Mouse (Mus musculus): ENCODE data around the gene Spata13.

Gene Spata13

DNA sequence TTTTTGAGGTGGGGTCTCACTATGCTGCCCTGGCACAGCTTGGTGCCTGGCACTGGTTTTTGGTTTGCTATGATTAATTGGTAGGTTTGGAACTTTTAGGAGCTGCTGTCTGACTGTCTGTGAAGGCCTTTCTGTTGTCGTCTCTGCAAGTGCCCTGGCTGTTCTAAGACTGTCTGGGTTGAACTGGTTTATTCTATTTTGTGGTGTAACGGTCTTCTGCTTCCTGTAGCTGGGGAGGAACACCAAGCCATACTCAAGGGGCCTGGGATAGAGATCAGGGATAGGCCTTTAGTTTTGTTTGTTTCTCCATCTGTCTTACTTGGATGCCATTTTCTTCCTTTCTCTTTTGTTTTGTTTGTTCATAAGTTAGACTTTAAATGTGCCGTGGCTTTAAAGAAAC lies 88.1 kb downstream of the Spata13 start:
- no peak for DNase-seq

DNA sequence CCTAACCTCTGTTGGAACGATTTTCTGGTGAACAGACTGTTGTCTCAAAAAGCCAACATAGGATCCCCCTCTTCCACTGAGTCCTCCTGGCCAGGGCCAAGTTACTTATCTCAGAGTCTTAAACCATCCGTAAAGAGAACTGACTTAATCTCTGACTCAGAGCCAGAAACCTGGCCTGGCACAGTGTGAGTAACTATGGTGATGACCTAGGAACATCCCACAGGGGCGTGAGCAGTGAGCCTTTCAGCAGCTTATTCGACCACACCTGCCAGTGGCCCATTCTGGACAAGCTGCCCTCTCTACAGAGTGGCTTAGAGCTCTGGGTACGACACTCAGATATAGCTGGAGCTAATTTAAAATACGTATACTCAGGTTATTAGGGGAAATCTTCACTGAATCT lies 92.3 kb downstream of the Spata13 start:
- no peak for DNase-seq

DNA sequence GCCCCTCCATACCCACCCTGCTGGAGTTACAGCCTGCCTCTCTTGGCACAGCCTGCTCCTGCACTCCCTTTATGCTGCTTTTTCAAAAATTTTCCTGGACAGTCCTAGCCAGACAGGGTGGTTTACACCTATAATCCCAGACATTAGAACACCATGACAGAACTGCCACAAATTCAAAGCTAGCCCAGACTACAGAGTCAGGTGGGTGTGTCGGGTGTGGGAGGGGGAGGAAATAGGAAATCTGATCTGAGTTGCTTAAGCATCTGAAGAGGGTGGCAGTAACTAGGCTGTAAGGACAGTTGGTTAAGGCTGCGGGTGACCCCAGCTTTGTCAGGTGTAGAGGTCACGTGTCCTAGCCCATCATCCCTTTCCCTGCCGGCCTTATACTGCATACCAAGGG lies 93.3 kb downstream of the Spata13 start:
- DNase-seq, result no peak

DNA sequence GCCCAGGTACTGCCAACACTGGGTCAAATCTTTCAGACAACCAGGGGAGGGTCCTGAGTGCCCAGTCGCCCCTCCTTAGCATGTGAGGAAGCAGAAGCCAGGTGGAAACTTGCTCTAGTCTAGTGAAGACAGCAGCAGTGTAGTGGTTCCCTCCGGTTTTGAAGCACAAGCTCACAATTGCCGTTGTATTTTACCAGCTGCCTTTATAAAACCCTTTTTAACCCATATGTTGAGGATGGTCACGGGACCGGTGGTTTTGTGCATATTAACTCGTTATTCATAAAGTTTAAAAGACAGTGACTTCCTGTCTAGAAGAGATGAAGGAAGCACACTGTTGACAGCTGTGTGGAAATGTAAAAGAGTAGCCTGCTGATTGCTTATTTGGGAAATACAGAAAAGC lies 98.3 kb downstream of the Spata13 start:
- no peak for DNase-seq

DNA sequence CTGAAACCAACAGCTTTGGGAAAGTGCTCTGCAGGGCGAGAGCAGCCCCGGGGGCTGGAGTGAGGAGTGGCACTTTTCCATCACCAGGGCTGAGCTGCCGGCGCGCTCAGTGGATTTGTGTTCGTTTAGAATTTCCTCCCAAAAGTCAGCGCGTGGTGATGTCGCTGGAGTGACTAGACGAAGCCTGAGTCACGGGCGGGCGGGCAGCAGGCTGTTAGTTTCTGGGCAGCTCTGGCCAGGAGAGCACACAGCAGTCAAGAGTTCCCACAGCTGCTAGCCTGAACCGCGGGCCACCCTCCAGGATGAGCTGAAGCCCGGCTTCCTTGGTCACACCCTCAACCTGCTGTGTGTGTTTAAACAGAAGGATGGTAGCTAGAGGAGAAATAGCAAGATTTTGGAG lies 99.0 kb downstream of the Spata13 start:
- DNase-seq, result peak; percentile 76

DNA sequence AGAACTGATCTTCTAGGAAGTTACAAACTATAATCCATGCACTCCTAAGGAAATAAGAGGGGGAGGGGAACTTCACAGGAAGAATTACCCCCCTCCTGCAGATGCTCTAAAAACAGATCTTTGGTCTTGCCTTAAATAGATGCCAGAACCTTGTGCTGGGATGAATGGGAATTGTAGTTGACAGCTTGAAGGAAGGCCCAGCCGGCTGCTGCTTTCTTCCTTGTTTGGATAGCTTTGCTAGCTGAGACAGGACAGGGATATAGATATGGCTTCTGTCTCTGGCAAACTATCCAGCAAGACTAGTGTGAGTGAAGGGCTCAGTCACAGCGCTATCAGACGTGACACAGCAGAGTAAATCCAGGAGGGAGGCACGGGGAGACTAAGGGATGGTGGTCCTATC lies 99.9 kb downstream of the Spata13 start:
- no peak for DNase-seq

DNA sequence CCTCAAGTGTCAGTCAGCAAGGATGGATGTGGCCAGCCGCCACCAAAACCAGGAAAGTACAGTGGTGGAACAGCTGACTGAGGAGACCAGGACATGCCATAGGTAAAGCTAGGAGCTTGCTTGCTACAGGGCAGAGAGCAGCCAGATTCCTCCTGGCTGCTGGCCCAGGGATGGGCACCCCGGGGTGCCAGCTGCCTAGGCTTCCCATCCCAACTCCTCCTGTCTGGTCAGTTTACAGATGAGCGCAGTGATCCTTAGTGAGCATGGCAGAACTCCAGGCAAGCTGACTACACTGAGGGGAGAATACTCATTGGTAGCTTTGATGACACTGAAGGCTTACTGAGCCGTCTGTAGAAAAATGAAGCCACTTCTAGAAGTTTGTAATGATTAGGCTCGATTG lies 101.4 kb downstream of the Spata13 start:
- DNase-seq, result no peak

DNA sequence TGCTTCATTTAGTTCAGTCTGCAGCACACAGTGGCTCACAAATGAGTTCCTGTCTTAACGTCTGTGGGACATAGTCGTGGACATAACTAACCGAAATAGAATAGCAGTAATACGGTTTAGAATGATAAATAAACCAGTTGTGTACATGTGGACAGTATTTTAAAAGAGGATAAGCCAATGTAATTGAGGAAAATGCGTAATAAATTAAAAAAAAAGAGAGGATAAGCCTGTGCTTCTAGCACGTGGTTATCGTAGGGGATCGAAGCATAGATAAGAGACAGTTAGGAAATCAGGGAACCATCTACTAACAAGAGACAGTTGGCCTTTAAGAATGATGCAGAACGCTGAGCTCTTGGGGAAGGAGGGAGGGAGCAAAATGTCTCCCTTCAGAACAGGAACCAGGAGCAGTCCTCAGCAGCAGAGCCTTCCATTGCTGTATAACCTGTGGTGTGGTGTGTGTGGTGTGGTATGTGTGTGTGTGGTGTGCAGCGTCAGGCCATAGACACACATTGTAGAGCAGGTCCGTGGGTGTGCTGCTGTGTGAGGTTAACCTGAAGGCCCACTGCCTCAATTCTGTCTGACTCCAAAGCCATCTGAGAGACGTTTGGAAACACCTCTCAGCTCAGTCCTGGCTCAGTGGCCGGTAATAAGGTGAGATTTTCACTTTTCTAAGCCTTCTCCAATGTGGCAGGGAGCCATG lies 102.2 kb downstream of the Spata13 start:
- DNase-seq, result no peak

DNA sequence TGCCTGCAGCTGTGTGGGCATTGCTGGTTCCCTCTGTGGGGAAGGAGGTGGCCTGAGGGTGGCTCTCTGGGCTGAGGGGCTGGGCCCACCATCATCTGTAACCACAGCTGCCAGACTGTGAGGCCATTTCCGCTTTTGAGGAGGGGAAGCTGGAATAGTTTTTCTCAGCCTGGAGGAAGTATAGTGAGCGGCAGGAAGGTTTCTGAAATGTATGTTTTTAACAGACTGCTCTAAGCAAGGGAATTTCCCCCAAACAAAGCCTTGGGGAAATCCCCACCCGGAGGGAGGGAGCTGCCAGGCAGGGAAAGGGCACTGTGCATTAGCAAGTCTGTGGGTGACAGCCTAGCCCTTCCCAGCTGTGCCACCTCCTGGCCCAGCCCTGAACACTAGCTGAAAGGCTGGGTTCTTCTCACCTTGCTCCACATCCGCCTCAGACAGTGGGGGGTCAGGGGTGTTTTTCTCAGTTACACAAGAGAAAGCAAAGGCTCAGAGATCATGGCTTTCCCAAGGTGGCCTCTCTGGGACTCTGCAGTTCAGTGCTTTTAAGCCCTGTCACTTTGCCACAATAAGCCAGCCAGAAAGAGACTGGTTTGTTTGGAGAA lies 102.9 kb downstream of the Spata13 start:
- DNase-seq, result peak; percentile 78

DNA sequence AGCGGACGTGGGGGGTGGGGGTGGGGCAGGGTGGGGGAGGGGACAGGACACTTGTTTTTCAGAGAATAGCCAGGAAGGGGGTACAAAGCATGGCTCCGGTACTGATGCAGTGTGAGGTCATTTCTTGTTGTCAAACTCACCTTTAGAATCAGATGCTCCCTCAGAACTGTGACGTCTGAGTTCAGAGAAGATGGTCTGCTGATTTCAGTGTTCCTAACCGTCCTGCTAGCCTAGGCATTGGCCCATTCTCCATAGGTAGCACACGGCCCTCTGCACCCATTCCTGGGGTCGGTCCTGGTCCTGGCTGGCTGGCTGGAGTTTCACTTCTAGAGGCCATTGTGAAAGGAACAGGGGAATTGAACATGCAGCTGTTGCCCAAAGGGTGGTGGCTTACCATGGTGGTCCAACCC lies 103.4 kb downstream of the Spata13 start:
- no peak for DNase-seq

DNA sequence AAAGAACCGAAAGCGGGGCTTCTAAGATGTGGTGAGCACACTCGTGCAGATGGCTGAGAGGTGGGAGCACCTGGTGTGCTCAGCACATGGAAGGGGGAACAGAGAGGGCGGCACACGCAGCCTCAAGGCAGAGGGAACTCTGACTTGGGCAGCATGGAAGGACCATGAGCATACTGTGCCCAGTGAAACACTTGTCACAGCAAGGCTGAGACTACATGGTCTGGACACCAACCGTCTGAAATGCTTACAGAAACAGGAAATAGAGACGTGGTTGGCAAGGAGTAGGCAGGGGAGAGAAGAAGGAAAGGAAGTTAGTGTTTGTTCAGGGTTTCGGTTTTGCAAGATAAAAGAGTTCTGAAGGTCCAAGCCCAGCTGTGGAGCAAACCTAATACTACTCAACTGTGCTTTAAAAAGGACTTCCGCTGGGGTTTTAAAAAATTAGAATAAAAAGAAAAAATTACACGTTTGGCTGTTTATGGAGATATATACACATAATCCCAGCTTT lies 104.7 kb downstream of the Spata13 start:
- peak; percentile 36 for DNase-seq

DNA sequence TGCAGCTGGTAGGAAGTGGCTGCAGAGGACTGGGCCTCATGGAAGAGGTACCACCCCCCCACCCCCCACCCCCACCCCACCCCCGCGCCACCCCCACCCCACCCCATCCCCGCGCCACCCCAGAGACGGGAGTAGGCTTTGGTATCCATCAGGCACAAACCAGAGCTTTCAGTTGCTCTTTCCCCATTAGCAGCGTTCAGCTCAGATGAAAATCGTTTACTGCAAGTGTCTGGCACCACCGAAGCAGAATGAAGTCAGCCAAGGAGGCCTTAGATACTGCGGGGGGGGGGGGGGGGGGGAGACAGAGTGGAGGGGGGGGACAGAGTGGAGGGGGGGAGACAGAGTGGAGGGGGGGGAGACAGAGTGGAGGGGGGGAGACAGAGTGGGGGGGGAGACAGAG lies 105.4 kb downstream of the Spata13 start:
- no peak for DNase-seq

DNA sequence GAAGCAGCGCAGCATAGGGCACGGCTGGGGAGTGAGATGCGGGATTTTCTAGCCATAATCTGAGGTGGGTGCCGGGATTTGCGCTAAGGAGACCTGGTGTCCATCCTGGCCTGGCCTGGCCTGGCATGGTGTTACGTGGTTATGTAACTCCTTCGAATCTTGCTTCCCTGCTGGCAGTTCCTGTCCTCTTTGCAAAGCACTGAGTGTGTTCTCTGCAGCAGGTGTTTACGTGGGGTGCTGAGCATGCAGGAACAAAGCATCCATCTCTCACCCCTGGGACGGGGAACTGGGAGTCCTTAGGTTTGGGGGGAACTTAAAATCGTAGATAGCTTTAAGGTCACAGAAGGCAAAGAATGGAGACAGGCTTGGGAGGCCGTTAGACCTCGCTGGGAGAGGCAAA lies 105.8 kb downstream of the Spata13 start:
- no peak for DNase-seq

DNA sequence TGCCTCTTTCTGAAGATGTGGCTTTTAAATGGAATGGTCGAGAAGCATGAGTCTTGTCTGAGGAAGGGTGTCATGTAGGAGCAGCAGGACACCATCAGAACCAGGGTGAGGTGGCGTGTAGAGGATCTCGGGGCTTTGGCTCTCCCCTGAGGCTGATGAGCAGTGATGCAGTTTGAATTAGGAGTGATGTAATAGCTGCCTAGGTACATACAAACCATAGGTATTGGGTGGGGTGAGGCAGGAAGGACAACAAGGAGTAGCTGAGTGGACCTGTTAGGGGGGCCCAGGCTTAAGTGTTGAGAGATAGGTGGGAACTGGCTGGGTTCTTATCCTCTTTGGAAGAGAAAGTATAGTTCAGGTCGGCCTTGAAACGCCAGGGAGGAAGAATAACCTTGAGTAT lies 106.7 kb downstream of the Spata13 start:
- DNase-seq, result no peak

DNA sequence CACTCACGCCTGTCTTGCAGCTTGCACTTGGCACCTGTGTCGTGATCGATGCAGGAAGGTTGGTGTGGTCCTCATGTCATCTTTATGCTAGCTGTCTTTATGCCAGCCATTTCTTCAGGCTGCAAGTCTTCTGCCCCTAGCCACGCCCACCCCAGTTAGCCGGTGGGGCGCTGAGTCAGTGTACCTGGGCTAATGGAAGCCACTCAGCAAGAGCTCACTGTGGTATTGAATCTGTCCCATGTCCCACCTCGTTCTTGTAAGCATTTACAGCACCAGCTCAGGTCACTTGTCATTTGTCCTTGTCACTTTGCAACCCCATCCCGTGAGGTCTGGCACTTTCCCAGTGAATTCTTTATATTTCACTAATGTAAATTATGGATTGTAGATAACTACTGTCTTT lies 107.2 kb downstream of the Spata13 start:
- no peak for DNase-seq

DNA sequence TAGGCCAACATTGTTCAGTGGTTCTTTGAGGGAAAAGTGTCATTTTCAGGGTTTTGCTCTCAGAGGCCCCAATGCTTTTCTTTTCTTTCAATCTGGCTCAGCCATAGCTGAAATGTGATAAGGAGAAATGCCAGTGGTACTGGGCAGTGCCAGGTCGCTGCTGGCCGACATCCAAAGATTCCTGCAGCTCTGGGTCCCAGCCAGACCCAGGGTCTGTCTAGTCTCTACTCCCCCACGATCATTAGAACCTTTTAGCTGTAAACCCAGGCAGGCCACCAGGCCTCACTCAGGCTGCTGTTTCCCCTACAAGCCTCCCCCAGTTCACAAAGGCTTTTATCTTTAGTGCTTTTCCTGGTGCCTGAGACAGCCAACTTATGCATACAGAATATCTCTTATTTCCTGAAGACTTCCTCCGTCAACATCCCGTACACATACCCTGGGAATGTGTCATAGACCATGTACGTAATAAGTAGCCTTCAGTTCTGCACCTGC lies 107.7 kb downstream of the Spata13 start:
- peak; percentile 61 for DNase-seq

DNA sequence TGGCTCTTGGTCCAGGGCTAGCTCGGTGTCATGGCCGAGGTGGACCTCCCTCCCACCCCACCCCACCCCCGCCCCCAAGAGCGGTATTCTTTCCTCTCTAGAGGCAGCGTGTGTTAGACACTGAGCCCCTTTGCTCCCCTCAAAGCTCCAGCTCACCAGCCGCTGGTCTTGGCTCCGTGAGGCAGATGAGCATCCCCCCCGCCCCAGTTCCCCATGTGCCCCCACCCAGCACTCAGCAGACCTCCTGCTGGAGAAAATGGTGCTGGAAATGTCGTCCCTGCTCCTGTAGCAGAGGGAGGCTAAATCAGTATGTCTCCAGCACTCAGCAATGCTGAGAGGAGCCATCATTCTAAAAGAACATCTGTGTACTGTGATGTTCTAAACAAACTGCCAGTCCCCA lies 109.9 kb downstream of the Spata13 start:
- no peak for DNase-seq

DNA sequence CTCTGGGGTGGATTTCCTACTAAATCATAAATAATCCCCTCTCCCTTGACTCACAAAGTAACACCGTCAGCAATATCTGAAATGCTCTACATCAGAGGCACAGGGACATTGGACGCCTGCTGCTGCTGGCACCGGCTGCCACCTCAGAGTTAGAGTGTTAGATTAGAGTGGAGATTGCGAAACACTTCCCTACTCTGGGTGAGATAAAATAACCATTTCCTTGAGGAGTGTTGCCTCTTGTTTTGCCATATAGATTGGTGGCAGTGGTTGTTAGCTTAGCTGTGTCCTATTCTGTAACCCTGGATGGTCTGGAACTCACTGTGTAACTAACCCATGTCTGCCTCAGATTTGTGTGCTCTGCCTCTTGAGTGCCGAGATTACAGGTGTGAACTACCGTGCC lies 111.4 kb downstream of the Spata13 start:
- DNase-seq, result no peak

DNA sequence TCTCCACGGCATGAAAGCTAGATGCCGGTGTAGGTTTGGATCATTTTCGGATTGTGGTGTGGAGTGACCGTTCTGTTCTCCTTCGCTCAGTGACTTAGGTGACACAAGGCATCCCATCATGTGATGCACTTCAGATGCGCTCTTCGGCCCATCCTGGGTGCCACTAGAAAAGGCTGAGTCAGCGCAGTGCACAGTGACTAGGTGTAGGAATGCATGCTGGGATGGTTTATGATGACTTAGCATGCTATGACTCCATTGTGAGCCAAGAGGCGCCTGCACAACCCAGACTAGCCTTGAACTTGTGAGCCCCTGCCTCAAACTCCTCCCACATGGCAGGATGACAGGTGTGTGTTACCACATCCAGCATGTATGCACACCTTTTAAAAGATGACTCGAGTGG lies 112.3 kb downstream of the Spata13 start:
- no peak for DNase-seq

DNA sequence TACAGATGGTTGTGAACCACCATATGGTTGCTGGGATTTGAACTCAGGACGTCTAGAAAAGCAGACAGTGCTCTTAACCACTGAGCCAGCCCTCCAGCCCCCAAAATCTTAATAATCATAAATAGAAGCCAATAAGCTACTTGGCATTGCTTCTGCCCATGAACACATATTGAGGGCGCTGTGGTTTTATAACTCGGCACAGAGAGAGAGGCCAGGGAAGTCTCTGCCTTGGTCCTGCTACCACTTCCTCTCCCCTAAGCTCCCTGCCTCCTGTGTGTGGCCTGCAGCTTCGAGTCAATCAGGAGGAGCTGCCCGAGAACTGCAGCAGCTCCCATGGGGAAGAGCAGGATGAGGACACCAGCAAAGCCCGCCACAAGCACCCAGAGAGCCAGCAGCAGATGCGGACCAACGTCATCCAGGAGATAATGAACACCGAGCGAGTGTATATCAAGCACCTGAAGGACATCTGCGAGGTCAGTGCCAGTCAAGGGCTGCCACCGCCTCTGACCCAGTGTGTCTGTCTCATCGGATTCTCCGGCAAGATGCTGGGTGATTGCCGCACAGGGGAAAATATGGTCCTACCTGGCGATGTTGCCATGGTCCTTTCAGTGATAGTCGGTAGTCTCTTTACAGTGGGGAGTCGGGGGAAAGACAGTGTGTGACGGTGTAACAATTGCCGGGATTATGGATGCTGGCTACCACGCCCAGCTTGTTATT lies 113.5 kb downstream of the Spata13 start:
- no peak for DNase-seq

DNA sequence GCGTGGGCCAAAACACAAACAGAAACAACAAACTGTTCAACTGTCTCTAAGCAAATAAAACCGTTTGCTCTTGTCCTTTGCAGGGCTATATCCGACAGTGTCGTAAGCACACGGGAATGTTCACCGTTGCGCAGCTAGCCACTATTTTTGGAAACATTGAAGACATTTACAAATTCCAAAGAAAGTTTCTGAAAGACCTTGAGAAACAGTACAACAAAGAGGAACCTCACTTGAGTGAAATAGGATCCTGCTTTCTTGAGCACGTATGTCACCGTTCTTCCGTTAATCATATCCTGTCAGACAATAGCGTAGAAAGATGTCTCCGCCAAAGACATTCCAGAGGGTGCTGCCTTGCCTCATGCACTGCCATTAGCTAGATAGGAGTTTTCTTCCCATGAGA lies 116.1 kb downstream of the Spata13 start:
- no peak for DNase-seq

DNA sequence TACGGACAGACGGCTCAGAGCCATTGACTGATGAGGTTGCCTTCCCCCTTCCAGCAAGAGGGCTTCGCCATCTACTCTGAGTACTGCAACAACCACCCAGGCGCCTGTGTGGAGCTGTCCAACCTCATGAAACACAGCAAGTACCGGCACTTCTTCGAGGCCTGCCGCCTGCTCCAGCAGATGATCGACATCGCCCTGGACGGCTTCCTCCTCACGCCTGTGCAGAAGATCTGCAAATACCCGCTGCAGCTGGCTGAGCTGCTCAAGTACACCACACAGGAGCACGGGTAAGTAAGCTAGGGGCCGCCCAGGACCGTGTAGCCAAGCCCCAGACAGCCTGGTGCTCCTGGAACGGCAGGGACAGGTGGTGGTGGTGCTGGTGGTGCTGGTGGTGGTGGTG lies 117.8 kb downstream of the Spata13 start:
- DNase-seq, result no peak

DNA sequence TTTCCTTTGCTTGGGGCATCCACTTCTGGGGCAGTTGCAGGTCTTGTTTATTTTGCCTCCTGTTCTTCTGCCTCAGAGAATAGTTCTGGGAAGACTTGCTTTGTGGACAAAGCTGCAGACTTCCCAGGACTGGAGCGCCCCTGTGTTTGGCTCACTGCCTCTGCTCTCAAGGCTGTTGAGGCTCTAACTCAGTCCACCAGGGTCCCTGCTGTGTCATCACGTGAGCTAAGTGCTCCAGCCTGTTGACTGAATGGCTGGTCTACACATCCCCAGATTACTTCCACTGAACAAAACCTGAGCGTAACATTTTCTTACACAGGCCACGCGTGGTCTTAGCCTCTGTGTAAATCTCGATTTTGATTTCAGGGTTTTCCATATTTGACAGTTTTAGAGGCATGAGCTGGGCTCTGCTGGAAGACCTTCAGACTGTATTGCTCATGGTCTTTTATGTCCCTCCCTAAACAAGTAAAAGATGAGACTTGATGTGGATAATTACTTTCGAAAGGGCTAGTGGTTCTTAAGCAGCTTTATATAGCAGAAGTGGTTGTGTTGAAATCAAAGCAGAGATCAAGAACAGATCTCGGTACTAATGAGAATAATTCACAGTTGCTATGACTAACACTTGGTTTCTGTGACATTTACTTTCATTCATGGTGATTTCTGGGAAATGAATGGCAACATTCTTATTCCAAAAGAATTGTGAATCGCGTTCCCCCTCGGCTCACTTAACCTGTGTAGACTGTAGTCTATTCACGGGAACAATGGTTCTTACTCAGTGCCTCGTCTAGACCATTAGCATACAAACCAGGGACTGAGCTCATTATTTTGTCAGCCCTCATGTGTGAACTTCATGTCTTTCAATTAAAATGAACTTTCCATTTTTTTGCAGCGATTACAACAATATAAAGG lies 119.3 kb downstream of the Spata13 start:
- no peak for DNase-seq

Measured in lung, postnatal 10 days (tissue).